9 mouse cellular contexts compared by ENCODE assay signal in the genomic region with DNA sequence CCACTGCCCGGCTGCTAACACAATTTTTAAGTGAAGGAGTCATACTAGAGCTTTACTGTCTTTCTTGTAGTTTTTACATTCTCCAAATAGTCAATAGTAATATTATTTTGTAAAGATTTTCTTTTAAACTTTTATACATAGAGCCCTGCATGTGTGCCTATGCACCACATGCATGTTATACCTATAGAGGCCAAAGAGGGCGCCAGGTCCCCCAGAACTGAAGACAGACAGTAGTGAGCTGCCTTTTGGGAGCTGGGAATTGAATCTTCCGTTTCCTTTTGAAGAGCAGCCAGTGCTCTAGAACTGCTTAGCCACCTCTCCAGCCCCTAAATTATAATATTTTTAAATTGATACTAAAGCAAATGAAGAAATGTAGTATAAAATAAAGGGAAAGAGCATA.
DNase-seq lines count a peak whose midpoint lies in the region; ATAC-seq and TF ChIP-seq lines count a peak whose summit lies in the region.
"Had no signal": no experiment of that assay in that cellular context is flagged by ENCODE, and none has a peak within 500 bp of the region (broad histone marks: within the 10 kb centered on the region; RNA-seq: fewer than 3 reads in every experiment).

No protein-coding gene starts in this region.

- 72% methylated on average over 3 of the region's 3 CpGs for WGBS in forebrain, embryonic 14.5 days
- WGBS in forebrain, embryonic 13.5 days, result 66% methylated on average over 3 of the region's 3 CpGs
- WGBS in lung, postnatal 0 days, result 69% methylated on average over 3 of the region's 3 CpGs

- DNase-seq in forebrain, embryonic 14.5 days (ENCODE audit: low spot score), result peak; percentile 27
- no peak for DNase-seq in lung, postnatal 0 days (ENCODE audit: low spot score)
- no peak for DNase-seq in lung, postnatal 4 days
- DNase-seq in ZHBTc4 (ENCODE audit: low read depth, low spot score), result peak; percentile 25
- DNase-seq in splenic B cell, adult 2 months (ENCODE audit: low read depth, low spot score), result peak; percentile 33
- no peak for DNase-seq in right cerebral cortex, postnatal 10 days (ENCODE audit: low spot score in 2 of 2)
- no peak for DNase-seq in left cerebral cortex, adult 9 months (ENCODE audit: low spot score in 2 of 2)

- peak; percentile 45 for TF ChIP-seq CTCF in lung, postnatal 0 days (IDR thresholded peaks at IDR 0.05)

- H3K27ac ChIP-seq in forebrain, embryonic 14.5 days (ENCODE audit: low read depth, low read length), result no peak overlapping the region
- no peak overlapping the region for H3K27ac ChIP-seq in forebrain, embryonic 13.5 days
- H3K27ac ChIP-seq in lung, postnatal 0 days (ENCODE audit: low read length), result no peak overlapping the region
- H3K27ac ChIP-seq: forebrain, embryonic 15.5 days had no signal

- 0 out of 2 replicates have a peak, but pooled peaks have one; percentile 51 for ATAC-seq in forebrain, embryonic 14.5 days
- ATAC-seq in forebrain, embryonic 13.5 days, result no peak
- ATAC-seq in lung, postnatal 0 days, result no peak

- H3K27me3 ChIP-seq in forebrain, embryonic 14.5 days (replicated peaks; ENCODE audit: control insufficient read depth, insufficient read depth, low read length), result no peaks in the 10 kb centered on the region
- no peaks in the 10 kb centered on the region for H3K27me3 ChIP-seq in forebrain, embryonic 13.5 days
- no peaks in the 10 kb centered on the region for H3K27me3 ChIP-seq in lung, postnatal 0 days (replicated peaks; ENCODE audit: insufficient read depth, low read length)
- H3K27me3 ChIP-seq in splenic B cell, adult 2 months (ENCODE audit: control insufficient read depth, insufficient read depth, low read length, poor library complexity, severe bottlenecking), result no peaks in the 10 kb centered on the region
- H3K27me3 ChIP-seq: forebrain, embryonic 15.5 days had no signal

- H3K9me3 ChIP-seq in forebrain, embryonic 14.5 days (replicated peaks; ENCODE audit: control insufficient read depth, low read length), result no peaks in the 10 kb centered on the region
- H3K9me3 ChIP-seq in forebrain, embryonic 13.5 days (replicated peaks), result no peaks in the 10 kb centered on the region
- no peaks in the 10 kb centered on the region for H3K9me3 ChIP-seq in lung, postnatal 0 days (ENCODE audit: low read length)
- H3K9me3 ChIP-seq: forebrain, embryonic 15.5 days had no signal

- H3K4me1 ChIP-seq in forebrain, embryonic 14.5 days (ENCODE audit: control insufficient read depth, insufficient read depth, low read length), result no peaks in the 10 kb centered on the region
- H3K4me1 ChIP-seq in forebrain, embryonic 13.5 days, result no peaks in the 10 kb centered on the region
- peaks cover 6% of the 10 kb centered on the region; the same call in 1 of the 2 replicates for H3K4me1 ChIP-seq in lung, postnatal 0 days (ENCODE audit: insufficient read depth, low read depth, low read length)
- H3K4me1 ChIP-seq: forebrain, embryonic 15.5 days had no signal

- H3K4me2 ChIP-seq in forebrain, embryonic 14.5 days (ENCODE audit: low read length), result no peak overlapping the region
- H3K4me2 ChIP-seq in forebrain, embryonic 13.5 days, result no peak overlapping the region
- H3K4me2 ChIP-seq in lung, postnatal 0 days (replicated peaks; ENCODE audit: low read depth, low read length), result no peak overlapping the region
- H3K4me2 ChIP-seq: forebrain, embryonic 15.5 days had no signal

- no peaks in the 10 kb centered on the region for H3K36me3 ChIP-seq in forebrain, embryonic 14.5 days (ENCODE audit: control insufficient read depth, insufficient read depth, low read length)
- no peaks in the 10 kb centered on the region for H3K36me3 ChIP-seq in forebrain, embryonic 13.5 days (ENCODE audit: poor library complexity, severe bottlenecking)
- no peaks in the 10 kb centered on the region for H3K36me3 ChIP-seq in lung, postnatal 0 days (ENCODE audit: insufficient read depth, low read length)
- 0 out of 2 replicates have a peak, but pooled peaks cover 3% of the 10 kb centered on the region for H3K36me3 ChIP-seq in splenic B cell, adult 2 months (ENCODE audit: control insufficient read depth, insufficient read depth, low read length, poor library complexity, severe bottlenecking)
- H3K36me3 ChIP-seq: forebrain, embryonic 15.5 days had no signal

- no peak for TF ChIP-seq EP300 in lung, postnatal 0 days (IDR thresholded peaks at IDR 0.05)

- no peak overlapping the region for H3K9ac ChIP-seq in forebrain, embryonic 14.5 days (ENCODE audit: low read length)
- H3K9ac ChIP-seq in forebrain, embryonic 13.5 days, result no peak overlapping the region
- H3K9ac ChIP-seq in lung, postnatal 0 days (replicated peaks; ENCODE audit: low read depth), result no peak overlapping the region
- H3K9ac ChIP-seq: forebrain, embryonic 15.5 days had no signal

- no peak overlapping the region for H3K4me3 ChIP-seq in forebrain, embryonic 14.5 days (ENCODE audit: low read depth, low read length)
- no peak overlapping the region for H3K4me3 ChIP-seq in forebrain, embryonic 13.5 days
- H3K4me3 ChIP-seq in lung, postnatal 0 days (ENCODE audit: low read depth, low read length), result no peak overlapping the region
- H3K4me3 ChIP-seq: forebrain, embryonic 15.5 days had no signal

Comparison
In these comparisons a context has a peak if more than half of its experiments do, and no peak if none do; other contexts are left out.
1. DNase-seq: peak in forebrain, embryonic 14.5 days (single experiment), ZHBTc4 (single experiment) and splenic B cell, adult 2 months (single experiment); none in lung, postnatal 0 days (single experiment), lung, postnatal 4 days (0 of 2), right cerebral cortex, postnatal 10 days (0 of 2) and left cerebral cortex, adult 9 months (0 of 2).